Mouse (Mus musculus) small intestine, adult 2 months (tissue): ENCODE data around the gene Gm21992.

Experiments
- CTCF ChIP-seq: fragments of 200-500 bp; IDR thresholded peaks from 2 replicates; pipeline ENCODE4 v1.5.1; 2012; ENCODE audit warnings: low read depth, mild to moderate bottlenecking, control low read depth, inconsistent platforms, low read length, moderate library complexity, mixed read lengths; ENCODE audit not compliant: insufficient replicate concordance, insufficient read length; ENCODE audit errors: extremely low read depth
- POLR2A ChIP-seq: fragments of 200-500 bp; IDR thresholded peaks from 2 replicates; pipeline ENCODE4 v1.6.1; 2012; ENCODE audit warnings: low read depth, mild to moderate bottlenecking, control low read depth, inconsistent platforms, low read length, moderate library complexity

DNA sequence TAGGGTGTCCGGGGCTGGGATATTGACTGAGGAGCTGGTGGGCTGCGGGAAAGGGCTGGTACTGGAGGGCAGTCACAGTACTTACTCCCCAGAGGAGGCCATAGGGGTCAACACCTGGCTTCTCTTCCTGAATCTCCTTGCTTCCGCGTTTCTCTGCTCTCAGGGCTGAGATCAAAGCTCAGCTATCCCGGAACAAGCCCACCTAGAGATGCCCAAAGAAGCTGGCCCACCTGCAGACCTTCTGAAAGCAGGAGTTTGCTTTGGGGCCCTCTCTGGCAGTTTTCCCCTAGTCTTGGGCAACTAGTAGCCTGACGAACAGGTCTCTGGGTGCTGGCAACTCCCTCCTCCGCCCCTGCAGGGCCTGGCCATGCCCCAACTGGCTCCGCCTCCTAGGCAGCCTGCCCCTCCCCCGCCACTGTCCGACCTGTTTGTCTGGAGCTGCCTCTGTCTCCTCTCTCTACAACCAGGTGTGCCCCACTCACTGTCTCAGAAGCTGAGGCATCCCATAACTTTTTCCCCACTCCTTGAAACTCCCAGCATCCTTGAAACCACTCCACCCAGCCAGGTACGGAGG lies 90.7 kb downstream of the Gm21992 start:
- TF ChIP-seq CTCF (no peak), POLR2A (no peak)
